Mouse (Mus musculus) T-helper 2 cell (primary cell): Measurements from ENCODE around the gene Mical3.

Experiments
- in situ Hi-C: fragments of 300-600 bp; cut with MboI, MseI; formaldehyde crosslinking; loops from one replicate; pipeline ENCODE4 v1.15.1; 2025; ENCODE audit warnings: high pct_unique_total_duplicates

The Mical3 gene

GRCm38 (mm10) chr6:121130773-121131172 is at the start of gene Mical3:
Gene Mical3 (minus strand): TSS chr6:121130999.
- in situ Hi-C loops: no loop called here

DNA sequence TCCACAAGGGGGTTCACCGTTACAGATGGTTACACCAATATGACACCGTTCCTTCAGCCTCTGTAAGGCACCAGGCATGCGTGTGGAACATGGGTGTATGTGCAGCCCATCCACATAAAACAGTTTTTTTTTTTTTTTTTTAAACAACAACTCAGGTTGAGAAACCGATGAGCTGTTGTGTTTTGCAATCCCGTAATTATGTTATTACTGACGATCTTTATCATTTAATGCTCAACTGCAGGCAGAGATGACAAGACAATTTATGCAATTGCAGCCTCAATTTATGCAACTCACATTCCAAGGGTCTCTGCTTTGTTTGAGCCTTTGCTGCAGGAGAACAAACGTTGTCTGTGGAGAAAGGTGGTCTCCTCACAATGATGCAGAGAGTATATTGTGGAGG is 49.0 kb upstream of the Mical3 start:
- in situ Hi-C loops: loop anchor here (5.0 to 10.0 kb wide), 3 partner anchors 87 to 345 kb away; no protein-coding TSS in a partner anchor

DNA sequence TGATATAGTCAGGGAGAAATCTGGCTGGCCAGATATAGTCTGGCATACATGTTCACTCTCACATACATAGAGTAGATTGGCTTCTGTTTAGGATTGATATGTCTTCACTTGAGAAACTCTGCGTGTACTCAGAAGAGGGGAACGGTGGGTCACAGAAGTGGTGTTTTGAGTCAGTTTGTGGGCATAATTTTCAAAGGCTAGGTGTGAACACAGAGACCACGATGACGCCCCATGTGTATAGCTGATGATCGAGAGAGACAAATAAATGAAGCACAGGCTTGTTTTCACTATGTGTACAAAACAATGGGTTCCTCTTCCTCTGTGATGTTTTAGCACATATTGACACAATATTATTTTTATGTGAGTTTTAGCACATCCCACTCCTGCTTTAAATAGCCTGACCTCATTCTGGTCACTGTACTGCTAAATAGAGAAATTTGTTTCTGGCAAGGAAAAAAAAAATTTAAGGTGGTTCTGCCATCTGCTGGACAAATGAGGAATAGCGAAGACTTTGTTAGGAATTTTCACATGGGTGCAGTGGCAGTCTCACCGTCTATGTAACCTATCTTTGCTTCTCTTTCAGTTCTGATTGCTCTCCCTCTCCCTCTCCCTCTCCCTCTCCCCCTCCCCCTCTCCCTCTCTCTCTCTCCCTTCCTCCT is 48.0 kb upstream of the Mical3 start:
- in situ Hi-C loops: loop anchor here (5.0 kb wide), 1 partner anchor 207 kb away; no protein-coding TSS in a partner anchor

- in situ Hi-C loops: loop anchor here (5.0 kb wide), 1 partner anchor 205 kb away; no protein-coding TSS in a partner anchor
Measured at GRCm38 (mm10) chr6:121177118-121177708, 46.4 kb upstream of the Mical3 start.

- in situ Hi-C loops: loop anchor here (5.0 kb wide), 1 partner anchor 204 kb away; no protein-coding TSS in a partner anchor
Measured at GRCm38 (mm10) chr6:121176731-121177098, 45.9 kb upstream of the Mical3 start.

GRCm38 (mm10) chr6:121176011-121176730 is 45.4 kb upstream of the Mical3 start:
- in situ Hi-C loops: loop anchor here (5.0 kb wide), 1 partner anchor 204 kb away; no protein-coding TSS in a partner anchor

- in situ Hi-C loops: loop anchor here (5.0 kb wide), 1 partner anchor 202 kb away; no protein-coding TSS in a partner anchor
Measured at GRCm38 (mm10) chr6:121174761-121175160, 44.0 kb upstream of the Mical3 start.

GRCm38 (mm10) chr6:121173471-121173870 is 42.7 kb upstream of the Mical3 start:
- in situ Hi-C loops: no loop called here

DNA sequence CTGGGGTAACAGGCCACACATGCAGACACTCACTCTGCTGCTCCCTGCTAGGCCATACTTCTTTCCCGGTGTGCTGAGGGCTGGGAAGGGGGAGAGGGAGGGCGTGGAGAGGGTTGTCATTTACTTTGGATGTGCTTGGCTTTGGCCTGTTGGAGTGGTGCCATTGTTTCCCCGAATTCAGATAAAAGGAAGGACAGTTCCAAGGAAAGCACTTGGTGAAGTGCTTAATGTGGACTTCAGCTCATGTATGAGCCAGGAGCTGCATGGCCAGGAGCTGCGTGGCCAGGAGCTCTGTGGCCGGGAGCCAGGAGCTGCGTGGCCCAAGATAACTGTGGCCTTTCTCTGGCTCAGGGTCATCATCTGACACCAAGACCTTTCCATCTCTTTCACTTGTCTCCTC is 40.3 kb upstream of the Mical3 start:
- in situ Hi-C loops: no loop called here

- in situ Hi-C loops: no loop called here
Measured at GRCm38 (mm10) chr6:121167381-121167975, 36.7 kb upstream of the Mical3 start.

DNA sequence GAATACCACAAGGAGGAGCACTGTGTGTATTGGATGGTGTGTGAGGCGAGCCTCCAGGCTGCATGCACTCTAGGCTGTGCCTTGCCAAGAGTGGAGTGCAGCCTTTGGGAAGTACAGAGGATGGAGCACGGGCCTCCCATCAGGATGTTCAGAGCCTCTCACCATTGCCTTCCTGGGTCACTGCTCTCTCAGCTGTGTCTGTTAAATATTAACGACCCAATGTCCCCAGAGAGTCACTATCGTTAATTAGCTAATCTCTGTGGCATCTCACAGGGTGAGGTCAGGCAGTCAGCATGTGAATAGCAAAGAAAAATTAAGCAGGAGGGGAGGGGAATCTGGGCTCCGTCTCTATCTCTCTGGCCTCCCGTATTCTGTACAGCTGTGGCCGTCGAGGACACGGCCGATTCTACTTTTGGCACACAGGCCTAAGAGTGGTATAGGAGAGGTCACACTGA is 35.3 kb upstream of the Mical3 start:
- in situ Hi-C loops: no loop called here

DNA sequence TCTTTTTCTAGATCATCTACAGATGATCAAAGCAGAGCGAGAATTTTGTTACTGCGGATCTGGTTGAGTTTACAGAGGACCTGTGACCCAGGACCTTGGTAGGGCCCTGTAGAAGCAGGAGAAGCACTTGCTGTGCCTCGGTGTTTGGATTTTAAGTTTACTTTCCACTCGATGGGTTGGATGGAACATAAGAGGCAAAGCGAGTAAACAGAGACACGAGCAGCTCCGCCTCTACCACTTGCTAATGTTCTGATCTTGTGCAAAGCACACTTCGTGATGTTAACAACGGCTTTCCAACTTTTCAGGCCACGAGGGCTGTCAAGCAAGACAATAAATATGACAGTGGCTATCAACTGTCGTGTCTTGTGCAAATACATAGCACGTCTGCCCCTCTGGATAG is 31.8 kb upstream of the Mical3 start:
- in situ Hi-C loops: no loop called here

- in situ Hi-C loops: no loop called here
Measured at GRCm38 (mm10) chr6:121160126-121160525, 29.3 kb upstream of the Mical3 start.

DNA sequence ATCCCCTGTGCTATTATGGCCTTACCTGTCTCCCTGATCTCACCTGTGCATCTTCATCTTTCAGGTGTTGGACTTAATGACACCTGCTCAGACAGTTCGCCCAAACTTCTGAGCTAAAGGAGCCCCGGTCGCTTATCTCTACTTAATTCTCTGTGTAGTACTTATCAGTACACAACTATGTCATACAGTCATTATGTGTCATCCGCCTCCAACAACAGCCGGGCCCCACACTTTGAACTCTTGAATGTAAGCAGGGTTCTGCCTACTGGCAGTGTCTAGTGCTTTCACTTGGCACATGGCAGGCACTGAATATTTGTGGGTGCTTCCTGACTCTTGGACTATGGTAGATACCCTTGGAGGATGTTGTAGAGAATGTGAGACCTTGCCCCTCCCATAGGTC is 28.8 kb upstream of the Mical3 start:
- in situ Hi-C loops: no loop called here

GRCm38 (mm10) chr6:121156030-121156429 is 25.2 kb upstream of the Mical3 start:
- in situ Hi-C loops: no loop called here

GRCm38 (mm10) chr6:121154451-121155300 is 23.9 kb upstream of the Mical3 start:
- in situ Hi-C loops: no loop called here

DNA sequence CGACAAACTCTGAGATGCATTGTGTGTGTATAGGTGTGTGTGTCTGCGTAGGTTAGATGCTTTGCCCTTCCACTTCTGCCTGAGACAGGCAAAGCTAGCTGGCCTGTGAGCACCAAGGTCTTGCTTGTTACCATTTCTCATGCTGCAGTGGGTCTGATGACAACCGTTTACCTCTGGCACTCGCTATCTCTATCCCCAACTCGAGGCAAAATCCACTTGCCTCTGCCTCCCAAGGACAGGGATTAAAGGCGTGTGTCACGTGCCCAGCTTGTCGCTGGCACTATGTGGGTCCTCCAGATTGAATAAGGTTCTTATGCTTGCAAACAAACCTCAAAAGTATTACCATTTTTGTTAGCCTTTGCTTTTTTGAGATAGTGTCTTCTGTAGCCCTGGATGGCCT is 22.4 kb upstream of the Mical3 start:
- in situ Hi-C loops: no loop called here

GRCm38 (mm10) chr6:121151732-121152131 is 20.9 kb upstream of the Mical3 start:
- in situ Hi-C loops: no loop called here

GRCm38 (mm10) chr6:121150126-121150525 is 19.3 kb upstream of the Mical3 start:
- in situ Hi-C loops: no loop called here

- in situ Hi-C loops: no loop called here
Measured at GRCm38 (mm10) chr6:121149420-121149819, 18.6 kb upstream of the Mical3 start.

DNA sequence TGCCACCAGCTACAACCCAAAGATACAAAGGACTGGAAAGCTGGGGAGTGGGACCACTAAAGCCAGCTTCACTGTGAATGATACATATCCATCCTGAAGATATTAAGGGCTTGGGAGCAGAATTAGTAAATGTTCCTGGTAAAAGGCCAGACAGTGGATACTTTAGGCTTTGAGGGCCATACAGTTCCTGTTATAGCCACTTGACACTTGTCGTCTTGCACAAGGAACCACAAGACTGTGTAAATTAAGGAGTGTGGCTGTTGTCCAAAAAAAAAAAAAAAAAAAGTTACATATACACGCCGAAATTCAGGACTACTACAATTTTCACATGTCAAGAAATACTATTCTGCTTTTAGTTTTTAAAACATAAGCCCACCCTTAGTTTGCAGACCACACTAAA is 17.6 kb upstream of the Mical3 start:
- in situ Hi-C loops: no loop called here
